Mouse (Mus musculus) intestine, postnatal 0 days (tissue): ENCODE data around the gene Rbbp9. TPM values are rescaled to one million over a fixed set of nuclear protein-coding genes. Genes with fewer than 3 reads are reported as not detected.

Source experiments
- ATAC-seq: fragments of 200-750 bp; cut with Nextera tagmentation; 2 replicates; pipeline ENCODE4 v1.8.0; 2017; ENCODE audit warnings: mild to moderate bottlenecking, moderate TSS enrichment, moderate library complexity
- H3K27ac ChIP-seq: fragments of 300-500 bp; sonication (generic); 2 replicates; pipeline ENCODE4 v1.5.1; 2014; ENCODE audit warnings: mild to moderate bottlenecking, low read depth, low read length, moderate library complexity
- H3K27me3 ChIP-seq: fragments of 300-500 bp; sonication (generic); replicated peaks from 2 replicates; pipeline ENCODE4 v1.6.1; 2014; ENCODE audit warnings: low read length, mixed read lengths; ENCODE audit not compliant: control insufficient read depth, insufficient read depth
- H3K36me3 ChIP-seq: fragments of 300-500 bp; sonication (generic); 2 replicates; pipeline ENCODE4 v1.6.1; 2014; ENCODE audit warnings: mild to moderate bottlenecking, moderate library complexity; ENCODE audit not compliant: control insufficient read depth, insufficient read depth
- H3K4me1 ChIP-seq: fragments of 300-500 bp; sonication (generic); replicated peaks from 2 replicates; pipeline ENCODE4 v1.6.1; 2014; ENCODE audit warnings: antibody characterized with exemption, low read length, mixed read lengths; ENCODE audit not compliant: control insufficient read depth, insufficient read depth
- H3K4me2 ChIP-seq: fragments of 300-500 bp; sonication (generic); replicated peaks from 2 replicates; pipeline ENCODE4 v1.6.1; 2014; ENCODE audit warnings: low read depth, mild to moderate bottlenecking, moderate library complexity
- H3K4me3 ChIP-seq: fragments of 300-500 bp; sonication (generic); 2 replicates; pipeline ENCODE4 v1.5.1; 2014; ENCODE audit warnings: low read depth, low read length
- H3K9ac ChIP-seq: fragments of 300-500 bp; sonication (generic); 2 replicates; pipeline ENCODE4 v1.6.1; 2014; ENCODE audit warnings: mild to moderate bottlenecking, low read depth, low read length
- H3K9me3 ChIP-seq: fragments of 300-500 bp; sonication (generic); 2 replicates; pipeline ENCODE4 v1.6.1; 2016; ENCODE audit warnings: mixed run types; ENCODE audit not compliant: control insufficient read depth
- CTCF ChIP-seq: sonication (generic); IDR thresholded peaks from 2 replicates; pipeline ENCODE4 v1.5.1; 2016; ENCODE audit warnings: low read depth, mild to moderate bottlenecking, control low read depth, antibody characterized with exemption, moderate library complexity
- WGBS: fragments of 180-500 bp; shearing (Covaris S2); extraction: QIAGEN DNeasy Blood & Tissue Kit; methylation state at CpG from one replicate; pipeline ENCODE4 v1.1.7; 2014; 5-methylcytosine and 5-hydroxymethylcytosine counted together
- polyA plus RNA-seq: library from polyadenylated mRNA; unstranded; fragments of >200 nt; fragmentation: Nextera tagmentation; extraction: Ambion mirVana; gene quantifications from 2 replicates; pipeline ENCODE4 v1.2.1, GENCODE M21; 2015

Rbbp9 gene
- polyA plus RNA-seq, 1 experiment from 2014 or later: 18.3 TPM

DNA sequence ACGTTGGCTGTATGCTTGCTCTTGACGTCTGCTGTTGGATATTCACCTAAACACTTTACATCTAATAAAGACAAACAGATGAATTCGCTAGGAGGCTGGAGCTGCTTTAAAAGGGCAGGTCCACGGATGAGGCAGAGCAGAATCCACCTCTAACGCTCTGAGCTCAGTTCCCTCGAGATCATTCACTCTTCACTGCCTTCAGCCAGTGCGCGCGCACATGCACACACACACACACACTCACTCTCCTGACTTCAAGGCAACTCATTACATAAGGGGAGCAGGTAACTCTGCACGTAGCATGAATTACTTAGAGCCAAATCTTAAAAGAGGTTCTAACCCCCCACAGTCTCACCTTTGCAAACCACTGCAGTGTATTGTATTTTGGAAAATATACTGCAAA is 24.8 kb downstream of the Rbbp9 start:
- Histone ChIP-seq H3K9ac (no peak overlapping the region), H3K4me2 (no peak overlapping the region), H3K27me3 (no peaks in the 10 kb centered on the region), H3K4me1 (0 out of 2 replicates have a peak, but pooled peaks cover 7% of the 10 kb centered on the region), H3K27ac (no peak overlapping the region), H3K4me3 (no peak overlapping the region), H3K36me3 (no peaks in the 10 kb centered on the region; the same call in 1 of the 2 replicates), H3K9me3 (no peaks in the 10 kb centered on the region)
- no peak for TF ChIP-seq CTCF
- no peak for ATAC-seq
- WGBS: 53% methylated on average over 10 of the region's 10 CpGs

DNA sequence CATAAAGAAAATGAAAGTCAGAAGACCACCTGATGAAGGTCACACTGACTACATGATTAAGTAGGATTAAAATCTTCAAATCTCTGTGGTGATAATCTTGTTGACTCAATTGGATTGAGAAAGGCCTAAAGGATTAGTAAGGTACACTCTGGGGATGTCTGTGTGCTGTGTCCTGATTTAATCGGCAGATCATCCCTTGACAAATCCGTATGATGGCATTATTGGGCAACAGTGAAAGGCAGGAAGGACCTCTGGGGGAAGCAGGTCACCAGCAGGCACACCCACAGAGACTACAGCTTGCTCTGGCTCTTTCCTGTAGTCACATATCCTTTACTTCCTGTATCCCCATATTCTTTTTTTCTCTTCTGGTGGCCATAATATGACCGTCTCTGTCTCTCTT is 30.9 kb downstream of the Rbbp9 start:
- TF ChIP-seq CTCF: no peak
- Histone ChIP-seq H3K27me3 (no peaks in the 10 kb centered on the region), H3K9ac (no peak overlapping the region), H3K4me3 (no peak overlapping the region), H3K9me3 (no peaks in the 10 kb centered on the region), H3K27ac (no peak overlapping the region), H3K4me1 (no peaks in the 10 kb centered on the region), H3K4me2 (no peak overlapping the region), H3K36me3 (no peaks in the 10 kb centered on the region)
- ATAC-seq: no peak
- WGBS: 46% methylated on average over 3 of the region's 3 CpGs

DNA sequence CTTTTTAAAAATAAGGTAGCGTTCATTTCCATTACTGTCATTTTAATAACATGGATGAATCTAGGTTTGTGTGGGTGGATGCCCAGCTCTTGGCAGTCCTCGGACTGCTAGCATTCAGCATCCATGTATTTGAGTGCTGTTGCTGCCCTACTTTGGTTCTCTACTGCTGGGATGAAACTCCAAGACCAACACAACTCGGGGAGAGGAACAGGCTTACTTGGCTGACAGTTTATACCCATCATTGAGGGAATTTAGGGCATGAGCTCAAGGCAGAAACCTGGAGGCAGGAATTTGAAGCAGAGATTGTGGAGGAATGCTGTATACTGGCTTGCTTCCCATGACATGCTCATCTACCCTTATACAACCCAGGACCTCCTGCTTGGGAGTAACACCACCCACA is 36.0 kb downstream of the Rbbp9 start:
- H3K27ac ChIP-seq: no peak overlapping the region
- H3K9ac ChIP-seq: no peak overlapping the region
- no peaks in the 10 kb centered on the region for H3K9me3 ChIP-seq
- H3K4me1 ChIP-seq: no peaks in the 10 kb centered on the region
- no peak for ATAC-seq
- H3K4me2 ChIP-seq: no peak overlapping the region
- H3K27me3 ChIP-seq: no peaks in the 10 kb centered on the region
- no peak overlapping the region for H3K4me3 ChIP-seq
- no peaks in the 10 kb centered on the region for H3K36me3 ChIP-seq
- TF ChIP-seq CTCF: no peak
- 77% methylated on average over 3 of the region's 3 CpGs for WGBS

DNA sequence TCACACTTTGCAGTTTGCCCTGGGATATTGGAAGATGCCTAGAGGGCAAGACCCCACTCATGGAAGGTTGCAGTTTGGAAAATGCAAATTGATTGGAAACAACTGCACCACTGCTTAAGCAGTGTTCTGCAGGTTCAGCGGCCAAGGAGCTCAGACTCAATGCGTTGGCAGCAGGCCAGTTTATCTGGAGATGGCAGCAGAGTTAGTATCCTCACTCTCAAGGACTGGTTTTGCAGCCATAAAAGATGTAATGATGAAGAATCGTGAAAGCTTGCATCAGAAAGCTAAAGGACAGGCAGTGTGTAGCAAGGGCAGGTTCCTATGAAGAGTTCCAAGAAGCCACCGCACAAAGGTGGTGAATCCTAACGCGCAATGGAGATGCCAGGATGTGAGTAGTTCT is 48.5 kb downstream of the Rbbp9 start:
- WGBS: 78% methylated on average over 6 of the region's 6 CpGs
- H3K4me3 ChIP-seq: no peak overlapping the region
- H3K27ac ChIP-seq: no peak overlapping the region
- ATAC-seq: no peak
- H3K27me3 ChIP-seq: no peaks in the 10 kb centered on the region
- no peaks in the 10 kb centered on the region for H3K36me3 ChIP-seq
- H3K9me3 ChIP-seq: no peaks in the 10 kb centered on the region
- H3K4me1 ChIP-seq: no peaks in the 10 kb centered on the region
- no peak for TF ChIP-seq CTCF
- H3K4me2 ChIP-seq: no peak overlapping the region
- no peak overlapping the region for H3K9ac ChIP-seq

Other genes with a start within 250 kb of the Rbbp9 start
- 7.5 and 7.9 TPM in 2 replicates for gene Ovol2, start 218.7 kb downstream of the Rbbp9 start, polyA plus RNA-seq
- gene Kat14, start 181.9 kb downstream of the Rbbp9 start, polyA plus RNA-seq: 34.9 and 40.9 TPM in 2 replicates
- 8.0 and 12.4 TPM in 2 replicates for gene Pet117, start 181.9 kb downstream of the Rbbp9 start, polyA plus RNA-seq
- gene Dzank1, start 23.5 kb downstream of the Rbbp9 start, polyA plus RNA-seq: 0.30 and 0.47 TPM in 2 replicates
- 6.7 and 8.1 TPM in 2 replicates for gene Polr3f, start 23.2 kb downstream of the Rbbp9 start, polyA plus RNA-seq
- gene Sec23b, start 5.4 kb upstream of the Rbbp9 start, polyA plus RNA-seq: 69.1 and 72.4 TPM in 2 replicates
- gene Smim26, start 43.2 kb upstream of the Rbbp9 start, polyA plus RNA-seq: 48.0 and 51.8 TPM in 2 replicates
- gene Dtd1, start 49.0 kb upstream of the Rbbp9 start, polyA plus RNA-seq: 31.6 and 32.6 TPM in 2 replicates